Mouse (Mus musculus) midbrain, embryonic 15.5 days (tissue): ENCODE measurements at regions not wholly inside any gene's neighbourhood (a gene's known extent, or its start where the extent isn't known, plus 50 kb on each side); places are given as distances from the start of the nearest gene placed in this dataset.
A peak's percentile ranks its signal among the peaks of the same experiment; 100 is the strongest.

Source experiments
- ATAC-seq: fragments of 200-750 bp; cut with Nextera tagmentation; replicated peaks from 2 replicates; pipeline ENCODE4 v1.8.0; 2017; ENCODE audit warnings: moderate TSS enrichment
- H3K27ac ChIP-seq: fragments of 300-500 bp; sonication (generic); 2 replicates; pipeline ENCODE4 v1.5.1; 2015; ENCODE audit warnings: mild to moderate bottlenecking, inconsistent platforms
- H3K27me3 ChIP-seq: fragments of 300-500 bp; sonication (generic); replicated peaks from 2 replicates; pipeline ENCODE4 v1.6.1; 2015; ENCODE audit warnings: inconsistent platforms
- H3K36me3 ChIP-seq: fragments of 300-500 bp; sonication (generic); replicated peaks from 2 replicates; pipeline ENCODE4 v1.6.1; 2015; ENCODE audit warnings: inconsistent platforms
- H3K4me1 ChIP-seq: fragments of 300-500 bp; sonication (generic); 2 replicates; pipeline ENCODE4 v1.6.1; 2015; ENCODE audit warnings: inconsistent platforms
- H3K4me2 ChIP-seq: fragments of 300-500 bp; sonication (generic); 2 replicates; pipeline ENCODE4 v1.6.1; 2015; ENCODE audit warnings: inconsistent platforms, mild to moderate bottlenecking, moderate library complexity
- H3K4me3 ChIP-seq: fragments of 300-500 bp; sonication (generic); 2 replicates; pipeline ENCODE4 v1.5.1; 2015; ENCODE audit warnings: mild to moderate bottlenecking, inconsistent platforms
- H3K9ac ChIP-seq: fragments of 300-500 bp; sonication (generic); 2 replicates; pipeline ENCODE4 v1.6.1; 2015; ENCODE audit warnings: mild to moderate bottlenecking, inconsistent platforms
- H3K9me3 ChIP-seq: fragments of 300-500 bp; sonication (generic); 2 replicates; pipeline ENCODE4 v1.6.1; 2016; ENCODE audit warnings: inconsistent platforms
- WGBS: fragments of 180-500 bp; shearing (Covaris S2); methylation state at CpG from one replicate; pipeline ENCODE4 v1.1.7; 2015; ENCODE audit warnings: mixed read lengths; 5-methylcytosine and 5-hydroxymethylcytosine counted together

DNA sequence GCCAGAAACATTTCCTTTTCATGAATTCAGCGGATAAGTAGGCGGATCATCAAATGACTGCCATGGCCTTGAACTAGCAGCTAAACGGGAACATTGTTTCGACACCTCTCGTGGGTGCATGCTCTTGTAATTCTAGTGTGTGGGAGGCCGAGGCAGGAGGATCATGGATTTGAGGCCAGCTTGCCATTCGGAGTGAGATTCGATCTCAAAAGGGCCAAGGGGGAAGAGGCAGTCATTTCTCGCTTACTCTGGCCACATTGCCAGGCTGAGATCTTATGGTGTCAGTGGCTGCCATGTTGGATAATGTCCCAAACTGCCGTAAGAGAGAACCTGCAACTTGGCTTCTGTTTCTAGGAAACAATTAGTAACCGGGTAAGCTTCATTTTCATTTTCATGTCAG, 327.7 kb downstream of the Med13l start:
- Histone ChIP-seq H3K9me3 (no peaks in the 10 kb centered on the region), H3K36me3 (no peaks in the 10 kb centered on the region), H3K27me3 (no peaks in the 10 kb centered on the region), H3K27ac (no peak overlapping the region), H3K4me2 (no peak overlapping the region), H3K4me1 (no peaks in the 10 kb centered on the region), H3K4me3 (no peak overlapping the region), H3K9ac (no peak overlapping the region)
- no peak for ATAC-seq
- WGBS = 87% methylated on average over 11 of the region's 11 CpGs

DNA sequence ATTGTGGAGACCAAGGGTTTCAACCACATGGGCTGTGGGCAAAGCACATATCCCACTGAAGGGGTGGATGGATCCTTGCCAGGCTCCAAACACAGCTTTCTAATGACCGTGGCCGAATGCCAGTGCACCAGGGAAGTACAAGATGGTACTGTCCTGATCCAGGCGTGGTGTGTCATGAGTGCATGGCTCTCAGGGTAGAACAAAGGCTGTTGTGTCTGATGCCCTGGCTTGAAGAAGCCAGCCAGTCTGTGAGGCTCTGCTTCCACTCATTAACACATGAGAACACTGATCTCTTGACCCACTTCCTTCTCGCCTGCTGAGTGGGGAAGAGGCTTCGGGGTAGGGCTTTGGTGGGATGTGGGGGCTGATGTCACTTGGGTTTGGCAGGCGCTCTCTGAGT, 330.7 kb downstream of the Med13l start:
- Histone ChIP-seq H3K36me3 (no peaks in the 10 kb centered on the region), H3K27ac (no peak overlapping the region), H3K9ac (no peak overlapping the region), H3K4me2 (no peak overlapping the region), H3K9me3 (no peaks in the 10 kb centered on the region), H3K4me1 (no peaks in the 10 kb centered on the region), H3K4me3 (no peak overlapping the region), H3K27me3 (no peaks in the 10 kb centered on the region)
- WGBS = 64% methylated on average over 6 of the region's 6 CpGs
- ATAC-seq = peak; percentile 69; the same call in 1 of the 2 replicates

DNA sequence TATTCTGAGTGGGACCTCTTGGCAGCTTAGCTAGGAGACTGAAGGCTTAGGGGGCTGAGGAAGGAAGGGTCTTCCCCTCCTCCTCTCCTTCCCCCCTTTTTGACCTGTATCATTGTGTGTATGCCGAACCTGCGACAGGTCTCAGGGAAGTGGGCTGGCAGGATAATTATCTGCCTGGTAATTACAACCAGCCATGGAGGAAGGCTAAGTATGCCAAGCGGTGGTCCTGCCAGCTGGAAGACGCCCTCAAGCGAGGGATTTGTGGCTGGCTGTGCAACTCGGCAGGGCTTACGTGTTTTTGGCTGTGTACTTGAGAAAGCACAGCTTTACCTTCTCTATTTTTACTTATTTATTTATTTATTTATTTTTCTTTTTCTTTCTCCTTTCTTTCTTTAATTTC, 347.7 kb downstream of the Med13l start:
- 67% methylated on average over 7 of the region's 7 CpGs for WGBS
- no peak overlapping the region for H3K4me3 ChIP-seq
- no peak overlapping the region for H3K4me2 ChIP-seq
- H3K9me3 ChIP-seq = no peaks in the 10 kb centered on the region
- H3K4me1 ChIP-seq = no peaks in the 10 kb centered on the region
- no peaks in the 10 kb centered on the region for H3K27me3 ChIP-seq
- H3K9ac ChIP-seq = no peak overlapping the region
- no peak for ATAC-seq
- H3K36me3 ChIP-seq = no peaks in the 10 kb centered on the region
- H3K27ac ChIP-seq = no peak overlapping the region

DNA sequence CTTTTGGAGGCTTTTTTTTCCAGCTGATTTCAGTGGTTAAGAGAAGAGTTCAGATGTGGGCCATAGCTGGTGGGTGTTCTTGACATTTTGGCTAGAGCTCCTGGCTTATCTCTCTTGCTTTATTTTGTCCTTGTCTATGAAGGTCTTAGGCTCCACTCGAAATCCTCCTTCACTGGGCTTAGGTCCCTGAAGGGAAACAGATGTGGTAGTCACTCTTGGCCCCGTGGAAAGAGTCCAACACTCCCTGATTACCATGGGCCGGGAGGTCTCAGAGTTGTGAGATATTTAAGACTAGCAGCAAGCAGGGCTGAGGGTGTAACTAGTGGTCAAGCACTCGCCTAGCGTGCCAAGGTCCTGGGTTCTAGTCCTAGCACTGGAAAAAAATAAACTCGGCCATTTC, 349.3 kb downstream of the Med13l start:
- Histone ChIP-seq H3K4me3 (no peak overlapping the region), H3K27ac (no peak overlapping the region), H3K9me3 (no peaks in the 10 kb centered on the region), H3K27me3 (no peaks in the 10 kb centered on the region), H3K4me2 (no peak overlapping the region), H3K4me1 (no peaks in the 10 kb centered on the region), H3K9ac (no peak overlapping the region), H3K36me3 (no peaks in the 10 kb centered on the region)
- no peak for ATAC-seq
- 89% methylated on average over 6 of the region's 6 CpGs for WGBS

GRCm38 (mm10) chr5:118914191-118914750, 353.8 kb downstream of the Med13l start:
- 54% methylated on average over 6 of the region's 6 CpGs for WGBS
- no peaks in the 10 kb centered on the region for H3K27me3 ChIP-seq
- no peaks in the 10 kb centered on the region for H3K36me3 ChIP-seq
- no peak overlapping the region for H3K9ac ChIP-seq
- ATAC-seq = no peak
- H3K4me1 ChIP-seq = no peaks in the 10 kb centered on the region
- H3K4me3 ChIP-seq = no peak overlapping the region
- no peak overlapping the region for H3K27ac ChIP-seq
- no peaks in the 10 kb centered on the region for H3K9me3 ChIP-seq
- H3K4me2 ChIP-seq = no peak overlapping the region

- 89% methylated on average over 7 of the region's 7 CpGs for WGBS
- Histone ChIP-seq H3K4me2 (no peak overlapping the region), H3K27ac (no peak overlapping the region), H3K27me3 (0 out of 2 replicates have a peak, but pooled peaks cover 2% of the 10 kb centered on the region), H3K9ac (no peak overlapping the region), H3K4me1 (no peaks in the 10 kb centered on the region), H3K4me3 (no peak overlapping the region), H3K9me3 (no peaks in the 10 kb centered on the region), H3K36me3 (no peaks in the 10 kb centered on the region)
- ATAC-seq = no peak
These were observed 362.9 kb downstream of the Med13l start for GRCm38 (mm10) chr5:118923357-118923756.

DNA sequence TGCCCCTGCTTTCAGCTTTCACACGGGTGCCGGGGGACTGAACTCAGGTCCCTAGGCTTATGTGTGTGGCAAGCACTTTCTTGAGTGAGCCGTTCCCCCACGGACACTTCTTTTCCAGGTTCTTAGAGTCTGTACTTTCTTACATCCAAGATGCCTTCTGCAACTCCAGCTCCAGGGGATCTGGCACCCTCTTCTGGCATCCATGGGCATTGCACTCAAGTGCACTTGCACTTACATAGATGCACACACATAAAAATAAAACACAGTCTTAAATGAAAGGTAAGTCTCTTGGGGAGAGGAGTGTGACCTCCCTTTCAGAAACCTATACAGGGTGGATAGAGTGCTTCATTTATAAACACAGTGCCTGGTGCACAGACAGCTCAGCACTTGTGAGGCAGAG, 368.6 kb downstream of the Med13l start:
- H3K9ac ChIP-seq = no peak overlapping the region
- no peaks in the 10 kb centered on the region for H3K9me3 ChIP-seq
- no peaks in the 10 kb centered on the region for H3K36me3 ChIP-seq
- over 99% methylated on average over 4 of the region's 4 CpGs for WGBS
- no peak overlapping the region for H3K4me3 ChIP-seq
- peaks cover 8% of the 10 kb centered on the region; the same call in 1 of the 2 replicates for H3K27me3 ChIP-seq
- ATAC-seq = no peak
- H3K4me2 ChIP-seq = no peak overlapping the region
- H3K4me1 ChIP-seq = peaks cover 9% of the 10 kb centered on the region
- H3K27ac ChIP-seq = no peak overlapping the region

- Histone ChIP-seq H3K9me3 (no peaks in the 10 kb centered on the region), H3K36me3 (no peaks in the 10 kb centered on the region), H3K27ac (no peak overlapping the region), H3K4me2 (peak overlapping the region; percentile 57), H3K4me3 (peak overlapping the region; percentile 25), H3K27me3 (peaks cover 8% of the 10 kb centered on the region; the same call in 1 of the 2 replicates), H3K4me1 (peaks cover 9% of the 10 kb centered on the region), H3K9ac (no peak overlapping the region)
- WGBS = 21% methylated on average over 23 of the region's 23 CpGs
- no peak for ATAC-seq
These were observed 369.6 kb downstream of the Med13l start for GRCm38 (mm10) chr5:118929990-118930501.

DNA sequence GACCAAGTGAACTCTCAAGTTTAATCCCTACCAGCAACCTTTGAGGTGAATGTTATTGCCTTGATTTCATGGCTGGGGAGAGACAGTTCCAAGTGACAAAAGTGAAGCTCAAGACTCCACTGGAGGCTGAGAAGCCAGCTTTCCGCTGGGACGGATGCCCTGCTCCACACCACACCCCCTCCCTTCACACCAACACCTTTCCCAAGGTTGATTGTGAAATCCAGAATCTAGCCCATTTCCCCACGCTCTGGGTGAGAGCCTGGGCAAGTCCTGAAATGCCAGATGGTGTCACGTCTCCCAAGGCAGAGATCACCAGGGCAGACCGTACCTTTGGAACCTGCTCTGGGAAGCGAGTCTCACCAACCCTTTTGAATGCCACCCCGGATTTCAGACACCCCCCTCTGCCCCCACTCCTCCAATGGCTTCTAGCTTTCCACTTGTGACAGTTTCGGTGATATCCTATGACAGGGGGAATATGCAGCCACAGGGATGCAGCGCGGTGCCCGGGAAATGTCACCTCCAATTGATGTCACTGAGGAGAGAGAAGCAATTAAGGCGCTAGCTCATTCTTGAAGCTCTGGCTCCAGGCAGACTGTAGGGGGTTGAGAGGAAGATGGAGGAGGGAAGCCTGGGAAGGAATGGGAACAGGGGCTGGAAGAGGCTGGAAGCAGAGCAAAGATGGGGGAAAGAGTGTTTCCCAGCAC, 379.0 kb downstream of the Med13l start:
- WGBS = 66% methylated on average over 12 of the region's 12 CpGs
- H3K36me3 ChIP-seq = no peaks in the 10 kb centered on the region
- H3K9ac ChIP-seq = no peak overlapping the region
- H3K4me3 ChIP-seq = no peak overlapping the region
- H3K27ac ChIP-seq = no peak overlapping the region
- 0 out of 2 replicates have a peak, but pooled peaks have one; percentile 45 for ATAC-seq
- peaks cover 7% of the 10 kb centered on the region; the same call in 1 of the 2 replicates for H3K4me1 ChIP-seq
- no peaks in the 10 kb centered on the region; the same call in 1 of the 2 replicates for H3K27me3 ChIP-seq
- H3K9me3 ChIP-seq = no peaks in the 10 kb centered on the region
- H3K4me2 ChIP-seq = no peak overlapping the region

DNA sequence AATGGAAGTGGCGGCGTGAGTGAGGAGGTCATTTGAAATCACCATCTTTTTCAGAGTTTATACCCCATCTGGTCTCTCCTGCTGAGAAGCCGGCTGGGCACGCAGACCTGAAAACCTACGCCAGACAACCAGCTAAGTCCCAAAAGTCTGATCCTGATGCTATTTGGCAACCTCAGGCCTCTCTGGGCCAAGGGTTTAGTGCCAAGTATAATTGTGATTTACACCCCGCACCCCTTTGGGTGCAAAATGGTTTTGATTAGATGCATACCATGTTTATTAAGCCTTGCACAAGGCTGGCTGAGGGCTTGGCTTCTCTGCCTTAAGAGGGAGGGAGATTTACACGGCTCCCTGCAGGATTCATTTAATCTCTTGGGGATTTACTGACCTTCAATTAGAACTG, 383.8 kb downstream of the Med13l start:
- no peaks in the 10 kb centered on the region for H3K36me3 ChIP-seq
- no peak overlapping the region for H3K9ac ChIP-seq
- H3K4me2 ChIP-seq = no peak overlapping the region
- H3K4me3 ChIP-seq = no peak overlapping the region
- no peak overlapping the region for H3K27ac ChIP-seq
- H3K9me3 ChIP-seq = no peaks in the 10 kb centered on the region
- peaks cover 4% of the 10 kb centered on the region for H3K27me3 ChIP-seq
- H3K4me1 ChIP-seq = peaks cover 23% of the 10 kb centered on the region
- WGBS = 8% methylated on average over 7 of the region's 7 CpGs
- no peak for ATAC-seq

DNA sequence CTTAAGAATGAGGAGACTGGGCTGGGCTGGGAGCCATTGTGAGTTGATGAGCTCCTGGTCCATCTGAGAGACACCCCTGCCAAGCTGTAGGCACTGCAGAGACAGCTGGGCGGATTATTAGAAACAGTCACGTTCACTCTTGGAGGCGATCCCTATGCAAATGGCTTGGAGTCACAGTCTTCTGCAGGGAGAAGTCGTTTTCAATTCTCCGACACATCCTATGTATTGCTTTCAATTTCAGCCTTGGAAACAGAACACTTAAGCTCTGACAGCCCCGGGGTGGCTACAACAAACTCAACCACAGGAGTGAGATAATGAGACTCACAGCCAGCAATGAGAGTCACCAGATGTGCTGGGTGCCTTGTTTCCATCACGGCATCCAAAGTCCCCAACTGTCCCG, 385.6 kb downstream of the Med13l start:
- H3K36me3 ChIP-seq = no peaks in the 10 kb centered on the region
- H3K27ac ChIP-seq = no peak overlapping the region
- peaks cover 4% of the 10 kb centered on the region for H3K27me3 ChIP-seq
- H3K4me3 ChIP-seq = no peak overlapping the region
- peaks cover 23% of the 10 kb centered on the region for H3K4me1 ChIP-seq
- H3K9me3 ChIP-seq = no peaks in the 10 kb centered on the region
- H3K9ac ChIP-seq = no peak overlapping the region
- H3K4me2 ChIP-seq = no peak overlapping the region
- WGBS = 4% methylated on average over 8 of the region's 8 CpGs
- no peak for ATAC-seq

- H3K27ac ChIP-seq = no peak overlapping the region
- H3K36me3 ChIP-seq = no peaks in the 10 kb centered on the region
- peaks cover 4% of the 10 kb centered on the region for H3K27me3 ChIP-seq
- no peak overlapping the region for H3K4me2 ChIP-seq
- no peak for ATAC-seq
- no peaks in the 10 kb centered on the region for H3K9me3 ChIP-seq
- WGBS = 17% methylated on average over 2 of the region's 2 CpGs
- H3K4me3 ChIP-seq = no peak overlapping the region
- peaks cover 23% of the 10 kb centered on the region for H3K4me1 ChIP-seq
- no peak overlapping the region for H3K9ac ChIP-seq
These were observed 386.5 kb downstream of the Med13l start for GRCm38 (mm10) chr5:118946994-118947393.
